Mouse (Mus musculus): ENCODE measurements around the gene Ugt1a1. TPM values are rescaled to one million over a fixed set of nuclear protein-coding genes. Genes with fewer than 3 reads are reported as not detected.
"Not testable (repeated sequence)": the region's sequence is repeated elsewhere in the genome, so short reads cannot be mapped to it uniquely, and the experiment has no call there.

Ugt1a1 gene
- total RNA-seq, 2 experiments from 2014 or later = 0.39 to 0.83 TPM

DNA sequence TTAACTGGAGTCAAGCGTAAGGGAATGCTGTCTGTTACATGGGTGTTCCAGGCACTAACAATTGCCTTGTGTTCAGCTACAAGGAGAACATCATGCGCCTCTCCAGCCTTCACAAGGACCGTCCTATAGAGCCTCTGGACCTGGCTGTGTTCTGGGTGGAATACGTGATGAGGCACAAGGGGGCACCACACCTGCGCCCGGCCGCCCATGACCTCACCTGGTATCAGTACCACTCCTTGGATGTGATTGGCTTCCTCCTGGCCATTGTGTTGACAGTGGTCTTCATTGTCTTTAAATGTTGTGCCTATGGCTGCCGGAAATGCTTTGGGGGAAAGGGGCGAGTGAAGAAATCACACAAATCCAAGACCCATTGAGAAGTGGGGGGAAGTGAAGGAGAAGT is 6.3 kb downstream of the Ugt1a1 start:
- ATAC-seq (replicated peaks; ENCODE audit: poor library complexity) = no peak

DNA sequence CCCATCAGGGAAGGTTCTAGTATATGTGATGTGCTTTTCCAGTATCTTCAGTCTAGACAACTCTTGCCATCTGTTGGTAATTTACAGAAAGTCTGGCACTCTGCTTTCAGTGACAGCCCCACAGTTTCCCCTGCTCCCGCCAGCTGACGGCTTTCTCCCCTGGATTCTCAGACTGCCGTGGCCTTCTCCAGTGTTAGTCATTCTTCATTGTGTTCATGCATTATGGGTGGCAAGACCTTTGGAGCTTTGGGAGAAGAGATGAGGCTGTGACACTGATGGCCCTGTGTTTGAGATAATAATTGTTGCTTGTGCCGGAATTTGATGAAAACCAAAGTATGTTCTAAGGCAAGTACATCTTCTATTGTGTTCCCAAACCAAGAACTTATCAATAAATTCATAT is 6.8 kb downstream of the Ugt1a1 start:
- no peak for ATAC-seq (replicated peaks; ENCODE audit: poor library complexity)

DNA sequence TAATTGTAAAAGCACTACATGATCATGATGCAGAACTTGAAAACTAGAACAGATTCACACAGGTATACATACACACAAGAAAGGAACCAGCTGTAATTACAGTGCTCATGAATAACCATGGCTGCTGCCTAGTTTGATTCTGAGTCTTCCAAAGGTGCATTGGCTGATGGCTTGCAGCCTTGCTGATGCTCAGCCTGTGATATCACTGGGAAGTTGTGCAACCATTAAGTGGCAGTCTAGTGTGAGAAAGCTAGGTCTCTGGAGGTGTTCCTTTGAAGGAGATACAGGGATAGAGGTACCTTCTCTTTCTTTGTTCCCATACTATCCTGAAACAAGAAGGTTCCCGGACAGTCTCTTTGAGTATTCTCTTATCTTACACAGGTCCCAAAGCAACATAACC is 7.3 kb downstream of the Ugt1a1 start:
- ATAC-seq (replicated peaks; ENCODE audit: poor library complexity) = no peak

- ATAC-seq (replicated peaks; ENCODE audit: poor library complexity) = no peak
Observed at GRCm38 (mm10) chr1:88220336-88220735, 8.6 kb downstream of the Ugt1a1 start.

DNA sequence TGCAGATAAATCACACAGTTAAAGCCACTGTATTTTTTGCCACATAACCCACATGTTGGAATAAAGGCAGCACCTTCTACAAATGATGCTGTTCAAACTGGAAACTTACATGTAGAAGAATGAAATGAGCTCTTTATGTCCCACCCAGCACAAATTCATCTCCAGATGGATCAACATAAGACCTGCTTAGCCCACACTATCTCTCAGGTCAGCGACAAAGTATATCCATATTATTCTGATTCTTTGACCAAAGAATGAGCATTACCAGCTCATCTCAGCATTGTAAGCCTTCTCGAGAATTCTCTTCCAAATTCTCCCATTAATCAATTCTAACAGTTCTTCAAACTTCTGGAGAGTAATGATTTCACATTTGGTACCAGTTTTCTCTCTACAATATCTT is 10.5 kb downstream of the Ugt1a1 start:
- ATAC-seq (replicated peaks; ENCODE audit: poor library complexity) = no peak

DNA sequence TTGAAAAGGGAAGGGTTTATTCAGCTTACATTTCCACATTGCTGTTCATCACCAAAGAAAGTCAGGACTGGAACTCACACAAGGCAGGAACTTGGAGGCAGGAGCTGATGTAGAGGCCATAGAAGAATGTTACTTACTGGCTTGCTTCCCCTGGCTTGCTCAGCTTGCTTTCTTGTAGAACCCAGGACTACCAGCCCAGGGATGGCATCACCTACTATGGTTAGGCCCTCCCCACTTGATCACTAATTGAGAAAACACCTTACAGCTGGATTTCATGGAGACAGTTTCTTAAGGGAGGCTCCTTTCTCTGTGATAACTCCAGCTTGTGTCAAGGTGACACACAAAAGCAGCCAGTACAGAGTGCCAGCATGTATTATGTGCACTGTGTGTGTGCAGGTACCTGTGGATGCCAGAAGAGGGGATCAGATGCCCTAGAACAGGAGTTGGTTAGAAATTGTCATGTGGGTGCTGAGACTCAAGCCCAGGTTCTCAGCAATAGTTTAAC is 11.3 kb downstream of the Ugt1a1 start:
- not testable (repeated sequence) for ATAC-seq (replicated peaks; ENCODE audit: poor library complexity)

GRCm38 (mm10) chr1:88223591-88223990 is 11.8 kb downstream of the Ugt1a1 start:
- no peak for ATAC-seq (replicated peaks; ENCODE audit: poor library complexity)

DNA sequence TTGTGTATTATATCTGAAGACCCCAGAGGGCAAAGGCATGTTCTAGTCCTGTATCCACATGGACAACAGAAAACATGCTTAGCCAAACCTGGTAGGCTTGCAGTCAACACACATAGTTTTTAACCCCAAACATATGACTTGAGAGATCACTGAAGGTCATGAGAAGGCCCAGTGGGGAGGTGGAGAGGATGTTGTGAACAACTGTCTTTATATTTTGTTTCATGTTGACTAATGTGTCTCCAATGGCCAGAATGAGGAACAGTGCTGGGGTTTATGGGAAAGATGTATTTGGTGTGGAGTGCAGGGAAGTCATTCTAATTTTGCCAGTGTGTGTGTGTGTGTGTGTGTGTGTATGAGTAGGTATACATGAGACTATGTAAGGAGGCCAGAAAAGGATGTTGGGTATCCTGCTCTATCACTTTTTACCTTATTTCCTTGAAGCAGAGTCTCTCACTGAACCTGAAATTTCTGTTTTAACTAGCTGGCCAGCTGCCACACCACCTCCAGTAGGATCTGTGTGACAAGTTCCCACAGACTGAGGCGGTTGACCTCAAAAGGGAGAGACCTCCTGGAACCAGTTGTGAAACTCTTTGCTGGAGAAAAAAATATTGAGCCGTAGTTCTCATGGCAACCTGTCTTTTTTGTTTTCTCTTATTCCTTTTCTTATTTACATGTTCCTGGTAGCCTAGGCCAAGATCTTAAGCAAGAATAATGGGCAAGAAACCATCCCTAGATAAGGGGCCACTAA is 12.4 kb downstream of the Ugt1a1 start:
- no peak for ATAC-seq (replicated peaks; ENCODE audit: poor library complexity)

- ATAC-seq (replicated peaks; ENCODE audit: poor library complexity) = not testable (repeated sequence)
Observed at GRCm38 (mm10) chr1:88225301-88225700, 13.5 kb downstream of the Ugt1a1 start.

GRCm38 (mm10) chr1:88225741-88226140 is 14.0 kb downstream of the Ugt1a1 start:
- no peak for ATAC-seq (replicated peaks; ENCODE audit: poor library complexity)

DNA sequence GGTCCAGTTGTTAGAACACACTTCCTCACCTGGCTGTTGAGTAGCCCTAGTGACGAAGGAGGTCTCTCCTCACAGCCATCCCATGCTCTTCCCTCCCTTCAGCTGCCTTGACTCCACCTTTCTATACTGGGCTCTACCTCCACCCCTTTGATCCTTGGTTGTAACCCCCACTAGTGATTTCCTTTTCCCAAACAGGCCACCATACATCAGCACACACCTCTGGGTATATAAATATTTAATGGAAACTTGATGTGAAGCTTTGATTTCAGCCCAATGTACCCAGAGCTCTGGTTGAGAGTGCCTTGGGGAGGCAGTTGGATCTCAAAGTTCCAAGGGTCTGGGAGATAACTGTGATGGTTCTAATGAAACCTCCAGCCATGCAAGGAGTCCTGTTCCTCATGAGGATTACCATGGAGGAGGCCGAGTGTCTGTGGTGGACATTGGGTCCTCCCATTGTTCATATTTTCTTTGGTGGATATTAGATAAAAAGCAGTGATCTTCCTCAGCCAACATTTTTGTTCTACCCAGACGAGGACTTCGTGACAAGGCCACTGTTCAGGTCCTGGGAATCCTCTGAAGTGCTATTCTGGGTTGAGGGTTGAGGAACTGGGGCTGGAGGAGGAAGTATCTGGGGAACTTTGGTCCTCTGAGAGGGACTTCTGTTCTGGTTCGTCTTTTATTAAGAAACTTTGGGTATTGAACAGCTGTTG is 15.1 kb downstream of the Ugt1a1 start, which contains the start of gene Mroh2a:
Gene Mroh2a, plus strand, starts transcription at position 317 of the 710 bp plus-strand sequence.
- peak; percentile 52 for ATAC-seq (replicated peaks; ENCODE audit: poor library complexity)

- peak; percentile 12 for ATAC-seq (replicated peaks; ENCODE audit: poor library complexity)
Observed at GRCm38 (mm10) chr1:88227482-88227881, 15.7 kb downstream of the Ugt1a1 start.

DNA sequence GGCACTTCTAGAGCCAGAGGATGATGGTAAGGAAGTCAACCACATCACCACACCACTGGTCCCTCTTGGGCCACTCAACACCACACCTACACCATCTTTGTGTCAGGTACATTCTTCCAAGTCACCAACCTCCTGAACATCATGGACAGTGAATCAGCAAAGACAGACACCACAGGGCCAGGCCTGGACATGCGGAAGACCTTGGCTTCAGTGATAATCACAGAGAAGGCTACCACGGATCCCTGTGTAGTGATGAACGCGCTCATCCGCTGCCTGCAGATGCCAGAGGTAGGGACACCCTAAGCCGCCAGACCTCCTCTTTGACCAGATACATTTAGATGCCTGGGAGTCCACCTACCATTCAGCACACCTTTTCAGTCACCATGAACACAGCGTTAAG is 16.4 kb downstream of the Ugt1a1 start:
- no peak for ATAC-seq (replicated peaks; ENCODE audit: poor library complexity)

DNA sequence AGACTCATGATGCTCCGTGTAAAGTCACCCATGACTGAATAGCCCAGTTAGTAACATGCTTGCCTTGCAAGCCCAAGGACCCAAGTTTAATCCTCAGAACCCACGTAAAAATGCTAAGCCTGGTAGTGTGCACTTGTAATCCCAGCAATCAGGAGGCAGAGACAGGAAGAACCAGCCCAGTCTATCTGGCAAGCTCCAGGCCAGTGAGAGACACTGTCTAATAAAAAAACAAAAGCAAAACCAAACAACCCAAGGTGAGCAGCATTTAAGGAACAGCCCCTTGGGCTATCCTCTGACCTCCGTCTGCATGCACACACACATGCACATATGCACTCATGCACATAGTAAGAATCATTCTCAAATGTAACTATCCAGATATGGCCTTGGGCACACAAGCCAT is 17.8 kb downstream of the Ugt1a1 start:
- ATAC-seq (replicated peaks; ENCODE audit: poor library complexity) = no peak

DNA sequence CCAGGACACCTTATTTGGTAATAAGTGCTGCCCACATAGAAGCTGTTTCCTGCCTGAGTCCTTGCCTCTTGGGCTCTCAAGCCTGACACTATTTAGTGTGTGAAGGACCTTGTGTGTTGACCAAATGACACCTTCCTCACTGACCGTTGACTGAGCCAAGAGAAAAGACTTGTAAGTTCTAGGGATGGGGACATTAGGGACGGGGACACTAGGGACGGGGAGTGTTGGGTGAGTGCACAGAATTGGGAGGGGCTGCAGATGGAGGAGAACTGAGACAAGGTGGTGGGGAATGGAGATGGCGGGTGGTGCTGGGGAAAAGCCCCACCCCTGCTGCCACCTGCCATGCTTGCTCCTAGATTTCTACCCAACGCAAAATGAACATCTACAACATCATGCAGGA is 18.2 kb downstream of the Ugt1a1 start:
- ATAC-seq (replicated peaks; ENCODE audit: poor library complexity) = no peak

- ATAC-seq (replicated peaks; ENCODE audit: poor library complexity) = no peak
Observed at GRCm38 (mm10) chr1:88230421-88230820, 18.7 kb downstream of the Ugt1a1 start.

GRCm38 (mm10) chr1:88230981-88231802 is 19.4 kb downstream of the Ugt1a1 start:
- no peak for ATAC-seq (replicated peaks; ENCODE audit: poor library complexity)

DNA sequence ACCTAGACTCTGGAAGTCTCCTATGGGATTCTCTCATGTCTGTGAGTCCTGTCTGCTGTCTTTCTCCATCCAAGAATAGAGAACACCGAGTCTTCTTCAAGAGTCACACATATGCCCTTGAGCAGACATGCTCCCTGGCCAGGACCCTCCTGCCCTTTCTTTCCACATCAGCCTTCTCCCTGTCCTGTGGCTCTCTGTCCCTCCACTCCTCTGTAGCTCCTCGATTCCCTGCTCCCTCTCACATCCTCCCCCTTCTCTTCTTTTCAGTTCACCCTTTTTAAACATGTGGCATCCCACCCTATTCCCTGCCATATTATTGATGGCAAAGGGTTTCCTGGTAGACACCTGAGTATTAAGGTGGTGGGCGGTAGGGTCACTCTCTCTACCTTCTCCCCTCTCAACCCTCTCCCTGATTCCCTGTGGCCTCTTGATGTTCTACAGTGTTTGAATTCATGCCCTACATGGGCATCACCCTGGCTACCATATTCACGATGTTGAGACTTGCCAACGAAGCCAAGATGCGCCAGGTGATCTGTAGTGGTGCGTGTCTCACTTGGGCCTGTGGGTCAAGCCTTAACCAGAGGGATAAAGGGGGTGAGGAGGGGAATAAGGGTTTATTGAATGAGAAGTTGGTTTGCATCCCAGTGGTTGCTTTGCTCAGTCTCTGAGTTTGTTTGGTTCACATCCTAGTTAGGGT is 20.2 kb downstream of the Ugt1a1 start:
- ATAC-seq (replicated peaks; ENCODE audit: poor library complexity) = no peak

DNA sequence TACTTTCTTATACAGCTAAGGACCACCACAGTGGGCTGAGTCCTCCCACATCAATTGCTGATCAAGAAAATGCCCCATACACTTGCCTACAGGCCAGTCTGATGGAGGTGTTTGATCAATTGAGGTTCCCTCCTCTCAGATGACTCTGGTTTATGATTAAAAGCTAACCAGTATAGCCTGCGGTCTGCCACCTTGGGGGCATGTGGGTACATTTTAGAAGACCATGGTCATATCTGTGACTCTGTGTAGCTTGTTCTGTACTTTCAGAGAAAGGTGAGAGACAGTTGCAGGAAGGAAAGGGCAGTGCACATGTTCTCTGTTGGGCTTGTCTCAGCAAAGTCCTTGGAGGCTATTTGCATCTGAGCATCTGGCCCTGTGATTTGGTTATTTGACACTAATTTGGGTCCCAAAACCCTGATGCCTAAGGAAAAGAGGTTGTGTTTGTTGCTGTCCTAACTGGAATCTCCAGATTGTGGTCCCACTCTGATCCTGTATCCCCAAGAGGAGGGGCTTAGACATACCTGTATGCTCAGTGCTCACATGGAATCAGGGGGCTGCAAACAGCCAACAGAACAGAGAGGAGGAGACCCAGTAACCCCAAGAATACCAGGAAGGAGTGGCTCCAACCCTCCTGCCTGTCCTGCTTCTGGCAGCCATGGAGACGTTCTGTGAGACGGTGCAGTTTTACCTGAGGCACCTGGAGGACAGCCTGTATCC is 21.1 kb downstream of the Ugt1a1 start:
- ATAC-seq (replicated peaks; ENCODE audit: poor library complexity) = no peak
